Comparison of ENCODE assay signal across 25 mouse cellular contexts in genomic region chr11:114193018-114193417, GRCm38 (mm10).
DNase-seq lines count a peak whose midpoint lies in the region; ATAC-seq and TF ChIP-seq lines count a peak whose summit lies in the region.
"Had no signal": no experiment of that assay in that cellular context is flagged by ENCODE, and none has a peak within 500 bp of the region (broad histone marks: within the 10 kb centered on the region; RNA-seq: fewer than 3 reads in every experiment).

No protein-coding gene starts in this region.

- intact Hi-C loops in heart, postnatal 25 days (cut with DNase I) = no loop called here
- intact Hi-C loops in left cerebral cortex, postnatal 36 days (cut with DNase I) = loop anchor here (1.0 kb wide), 1 partner anchor 125 kb away; no protein-coding TSS in a partner anchor

- DNase-seq in heart, postnatal 25 days (ENCODE audit: low spot score) = no peak
- peak; percentile 65 for DNase-seq in right cerebral cortex, adult 18-20 months
- DNase-seq in right cerebral cortex, postnatal 4 days = no peak
- peak; percentile 42 to 47 for DNase-seq in left cerebral cortex, postnatal 36 days (ENCODE audit: low spot score in 2 of 2)
- peak; percentile 78 for DNase-seq in telencephalon, adult 2 months (ENCODE audit: low read depth, low spot score)
- no peak for DNase-seq in thymus, postnatal 0 days (ENCODE audit: low spot score)
- DNase-seq: cerebellum, adult 2 months; cerebellum, postnatal 36 days; embryo, embryonic 11 days; kidney, adult 9 months; kidney, postnatal 25 days; lung, adult 2 months; lung, postnatal 14 days; thymus, adult 2 months had no signal

- TF ChIP-seq CTCF in intestine, postnatal 0 days (IDR thresholded peaks at IDR 0.05; ENCODE audit: low read depth) = no peak

- H3K9ac ChIP-seq in heart, embryonic 13.5 days = 0 out of 2 replicates have a peak overlapping the region, but pooled peaks have one; percentile 14
- no peak overlapping the region for H3K9ac ChIP-seq in intestine, postnatal 0 days (ENCODE audit: low read depth, low read length)
- H3K9ac ChIP-seq: intestine, embryonic 15.5 days; limb, embryonic 13.5 days; liver, embryonic 12.5 days; midbrain, embryonic 12.5 days; neural tube, embryonic 15.5 days; stomach, embryonic 15.5 days had no signal

- no peak for ATAC-seq in heart, embryonic 13.5 days (ENCODE audit: extremely low read depth, insufficient number of reproducible peaks, low FRiP score, low TSS enrichment)
- no peak for ATAC-seq in intestine, postnatal 0 days
- ATAC-seq: hindbrain, embryonic 16.5 days; intestine, embryonic 15.5 days; liver, embryonic 12.5 days had no signal

- H3K36me3 ChIP-seq in heart, embryonic 13.5 days = no peaks in the 10 kb centered on the region
- no peaks in the 10 kb centered on the region for H3K36me3 ChIP-seq in intestine, postnatal 0 days (ENCODE audit: control insufficient read depth, insufficient read depth)
- H3K36me3 ChIP-seq: heart, embryonic 10.5 days; hindbrain, embryonic 10.5 days; intestine, embryonic 15.5 days; limb, embryonic 13.5 days; liver, embryonic 12.5 days; midbrain, embryonic 12.5 days; neural tube, embryonic 15.5 days; stomach, embryonic 15.5 days had no signal

- WGBS in heart, embryonic 13.5 days = 88% methylated on average over 7 of the region's 7 CpGs
- 91% methylated on average over 7 of the region's 7 CpGs for WGBS in intestine, postnatal 0 days

- no peak overlapping the region for H3K4me2 ChIP-seq in heart, embryonic 13.5 days
- H3K4me2 ChIP-seq in intestine, postnatal 0 days (replicated peaks; ENCODE audit: low read depth) = no peak overlapping the region
- H3K4me2 ChIP-seq: intestine, embryonic 15.5 days; limb, embryonic 13.5 days; liver, embryonic 12.5 days; midbrain, embryonic 12.5 days; neural tube, embryonic 15.5 days; stomach, embryonic 15.5 days had no signal

- H3K4me3 ChIP-seq in heart, embryonic 13.5 days = no peak overlapping the region
- H3K4me3 ChIP-seq in intestine, postnatal 0 days (ENCODE audit: low read depth, low read length) = no peak overlapping the region
- H3K4me3 ChIP-seq: heart, embryonic 10.5 days; hindbrain, embryonic 10.5 days; intestine, embryonic 15.5 days; limb, embryonic 13.5 days; liver, embryonic 12.5 days; midbrain, embryonic 12.5 days; neural tube, embryonic 15.5 days; stomach, embryonic 15.5 days had no signal

- peaks cover 16% of the 10 kb centered on the region for H3K4me1 ChIP-seq in heart, embryonic 13.5 days
- H3K4me1 ChIP-seq in intestine, postnatal 0 days (replicated peaks; ENCODE audit: control insufficient read depth, insufficient read depth, low read length) = no peaks in the 10 kb centered on the region
- H3K4me1 ChIP-seq: intestine, embryonic 15.5 days; liver, embryonic 12.5 days; stomach, embryonic 15.5 days had no signal

- no peaks in the 10 kb centered on the region for H3K9me3 ChIP-seq in heart, embryonic 13.5 days
- H3K9me3 ChIP-seq in intestine, postnatal 0 days (ENCODE audit: control insufficient read depth) = 0 out of 2 replicates have a peak, but pooled peaks cover 3% of the 10 kb centered on the region
- H3K9me3 ChIP-seq: intestine, embryonic 15.5 days; midbrain, embryonic 12.5 days; neural tube, embryonic 15.5 days; stomach, embryonic 15.5 days had no signal

- no peak overlapping the region for H3K27ac ChIP-seq in heart, embryonic 13.5 days (replicated peaks)
- no peak overlapping the region for H3K27ac ChIP-seq in intestine, postnatal 0 days (ENCODE audit: low read depth, low read length)
- H3K27ac ChIP-seq: heart, embryonic 10.5 days; hindbrain, embryonic 10.5 days; intestine, embryonic 15.5 days; limb, embryonic 13.5 days; liver, embryonic 12.5 days; midbrain, embryonic 12.5 days; neural tube, embryonic 15.5 days; stomach, embryonic 15.5 days had no signal

- no peaks in the 10 kb centered on the region for H3K27me3 ChIP-seq in heart, embryonic 13.5 days (replicated peaks)
- H3K27me3 ChIP-seq in intestine, postnatal 0 days (replicated peaks; ENCODE audit: control insufficient read depth, insufficient read depth, low read length) = no peaks in the 10 kb centered on the region
- H3K27me3 ChIP-seq: intestine, embryonic 15.5 days; liver, embryonic 12.5 days; neural tube, embryonic 15.5 days; stomach, embryonic 15.5 days had no signal

Comparison
In these comparisons a context has a peak if more than half of its experiments do, and no peak if none do; other contexts are left out.
1. DNase-seq: peak in right cerebral cortex, adult 18-20 months (single experiment), left cerebral cortex, postnatal 36 days (2 of 2) and telencephalon, adult 2 months (single experiment); none in heart, postnatal 25 days (single experiment), right cerebral cortex, postnatal 4 days (single experiment) and thymus, postnatal 0 days (single experiment).